Comparison of ENCODE assay signal across 8 mouse cellular contexts in the genomic region with DNA sequence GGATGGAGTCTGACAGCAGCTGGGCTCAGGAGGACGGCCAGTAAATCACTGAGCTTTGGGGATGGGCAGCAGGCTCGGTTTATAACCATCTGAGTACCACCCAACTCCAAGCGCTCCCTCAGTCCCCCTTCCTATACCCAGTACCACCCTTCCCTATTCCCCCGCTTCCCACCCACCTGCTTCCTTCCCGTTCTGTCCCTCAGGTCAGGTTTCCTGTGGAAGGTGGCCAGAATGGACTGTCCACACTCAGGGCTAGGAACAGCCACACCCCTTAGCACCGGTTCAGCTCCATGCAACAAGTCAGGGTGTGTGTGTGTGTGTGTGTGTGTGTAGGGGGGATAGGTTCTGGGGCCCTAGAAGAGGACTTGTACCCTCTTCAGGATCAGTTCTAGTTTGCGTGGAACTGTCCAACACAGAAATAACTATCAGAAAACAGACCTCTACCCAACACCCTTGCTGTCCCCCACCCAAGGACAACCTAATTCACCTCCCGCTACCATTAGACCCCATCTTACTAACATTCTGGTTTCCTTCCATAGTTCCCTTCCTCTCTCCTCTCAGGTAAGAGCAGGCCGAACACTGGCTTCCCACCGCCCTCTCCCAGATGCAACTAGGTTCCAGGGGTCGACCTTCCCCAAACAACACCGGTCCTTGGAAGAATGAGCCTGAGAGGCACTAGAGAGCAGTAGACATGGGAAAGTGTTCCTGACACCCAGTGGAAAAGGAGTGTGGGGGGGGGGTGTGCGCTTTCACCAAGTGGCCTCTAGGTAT. TPM values are rescaled to one million over a fixed set of nuclear protein-coding genes. Genes with fewer than 3 reads are reported as not detected.
DNase-seq lines count a peak whose midpoint lies in the region; ATAC-seq and TF ChIP-seq lines count a peak whose summit lies in the region.

No protein-coding gene starts in this region.

- peaks cover 42% of the 10 kb centered on the region for H3K4me1 ChIP-seq in G1E (ENCODE audit: insufficient read depth, low read depth, low read length)
- peaks cover 24% of the 10 kb centered on the region for H3K4me1 ChIP-seq in heart, embryonic 13.5 days
- peaks cover 8% of the 10 kb centered on the region for H3K4me1 ChIP-seq in neural tube, embryonic 14.5 days (ENCODE audit: control insufficient read depth, insufficient read depth, low read length)

- peaks cover 30% of the 10 kb centered on the region for H3K27me3 ChIP-seq in G1E (ENCODE audit: insufficient read depth, low read length)
- peaks cover 44% of the 10 kb centered on the region for H3K27me3 ChIP-seq in heart, embryonic 13.5 days (replicated peaks)
- H3K27me3 ChIP-seq in neural tube, embryonic 14.5 days (ENCODE audit: control insufficient read depth, insufficient read depth, low read length) = no peaks in the 10 kb centered on the region

- no peak for TF ChIP-seq CTCF in G1E (IDR thresholded peaks at IDR 0.05; ENCODE audit: low read depth, low read length)

- H3K4me3 ChIP-seq in G1E (ENCODE audit: low read depth, low read length) = peak overlapping the region; percentile 75; the same call in 1 of the 2 replicates
- H3K4me3 ChIP-seq in heart, embryonic 13.5 days = peak overlapping the region; percentile 81
- peak overlapping the region; percentile 61 for H3K4me3 ChIP-seq in neural tube, embryonic 14.5 days (ENCODE audit: low read depth, low read length)

- H3K9me3 ChIP-seq in G1E (replicated peaks) = no peaks in the 10 kb centered on the region
- no peaks in the 10 kb centered on the region for H3K9me3 ChIP-seq in heart, embryonic 13.5 days
- H3K9me3 ChIP-seq in neural tube, embryonic 14.5 days (ENCODE audit: control insufficient read depth, low read length) = no peaks in the 10 kb centered on the region

- 31% methylated on average over 13 of the region's 13 CpGs for WGBS in heart, embryonic 13.5 days
- 28% methylated on average over 13 of the region's 13 CpGs for WGBS in neural tube, embryonic 14.5 days

- H3K4me2 ChIP-seq in heart, embryonic 13.5 days = peak overlapping the region; percentile 95
- peak overlapping the region; percentile 78 for H3K4me2 ChIP-seq in neural tube, embryonic 14.5 days (ENCODE audit: low read depth, low read length)

- peak overlapping the region; percentile 69; the same call in 1 of the 2 replicates for H3K27ac ChIP-seq in heart, embryonic 13.5 days (replicated peaks)
- no peak overlapping the region for H3K27ac ChIP-seq in neural tube, embryonic 14.5 days (ENCODE audit: low read depth, low read length)

- no peak for ATAC-seq in G1E (ENCODE audit: extremely low read depth, insufficient number of reproducible peaks, low FRiP score, poor library complexity, severe bottlenecking)
- ATAC-seq in heart, embryonic 13.5 days (ENCODE audit: extremely low read depth, insufficient number of reproducible peaks, low FRiP score, low TSS enrichment) = no peak
- ATAC-seq in neural tube, embryonic 14.5 days (ENCODE audit: low read depth) = no peak; the same call in 1 of the 2 replicates

- peaks cover 28% of the 10 kb centered on the region for H3K36me3 ChIP-seq in G1E (replicated peaks)
- no peaks in the 10 kb centered on the region for H3K36me3 ChIP-seq in heart, embryonic 13.5 days
- no peaks in the 10 kb centered on the region for H3K36me3 ChIP-seq in neural tube, embryonic 14.5 days (ENCODE audit: control insufficient read depth, insufficient read depth, low read length)

- H3K9ac ChIP-seq in heart, embryonic 13.5 days = peak overlapping the region; percentile 94
- H3K9ac ChIP-seq in neural tube, embryonic 14.5 days (replicated peaks; ENCODE audit: low read depth, low read length) = peak overlapping the region; percentile 83

- peak; percentile 41 to 52 for DNase-seq in adrenal gland, adult (ENCODE audit: inconsistent age in 2 of 2, low spot score in 1 of 2)
- no peak for DNase-seq in adrenal gland, postnatal 4 days (ENCODE audit: low spot score in 2 of 2)
- DNase-seq in G1E (ENCODE audit: low spot score) = no peak
- peak; percentile 33 to 37 for DNase-seq in kidney, postnatal 4 days
- no peak for DNase-seq in embryo, embryonic 11 days
- DNase-seq in left cerebral cortex, adult 18-20 months (ENCODE audit: low spot score in 2 of 2) = no peak

RNA-seq across cellular contexts. Expression of a gene that starts 0.4 kb away (rescaled TPM):
- 1 to 10 TPM; 1.5 to 1.7 TPM for total RNA-seq in adrenal gland, postnatal 4 days (2021)
- total RNA-seq in G1E (2014; fragmentation: Nextera tagmentation) (not detected in 2 replicates), G1E (2017) (0.12 and 0.71 TPM in 2 replicates)
- 0.21 and 0.44 TPM in 2 replicates for polyA plus RNA-seq in G1E (2012)
- 0.15 and 0.27 TPM in 2 replicates for polyA plus RNA-seq in heart, embryonic 13.5 days (2015; fragmentation: Nextera tagmentation; extraction: Ambion mirVana)
- 2.0 and 7.7 TPM in 2 replicates for polyA plus RNA-seq in neural tube, embryonic 14.5 days (2014; fragmentation: Nextera tagmentation; extraction: Ambion mirVana)
- 1 to 10 TPM; 4.1 to 5.3 TPM for total RNA-seq in left cerebral cortex, adult 18-20 months (2021)

RNA-seq across cellular contexts. Expression of a gene that starts 0.7 kb away (rescaled TPM):
- total RNA-seq in adrenal gland, postnatal 4 days (2021) = 1 to 10 TPM; 1.4 to 2.6 TPM
- total RNA-seq in G1E (2014; fragmentation: Nextera tagmentation) (not detected in 2 replicates), G1E (2017) (1.2 TPM in 1 of 2 replicates, not detected in the other)
- polyA plus RNA-seq in G1E (2012) = 3.4 and 3.5 TPM in 2 replicates
- 0.43 and 0.78 TPM in 2 replicates for polyA plus RNA-seq in heart, embryonic 13.5 days (2015; fragmentation: Nextera tagmentation; extraction: Ambion mirVana)
- 0.68 and 4.4 TPM in 2 replicates for polyA plus RNA-seq in neural tube, embryonic 14.5 days (2014; fragmentation: Nextera tagmentation; extraction: Ambion mirVana)
- 1 to 10 TPM; 2.5 to 4.5 TPM for total RNA-seq in left cerebral cortex, adult 18-20 months (2021)

RNA-seq across cellular contexts. Expression of a gene that starts 5.0 kb away (rescaled TPM):
- total RNA-seq in adrenal gland, postnatal 4 days (2021) = 10 to 100 TPM in 1 of 2 experiments, 1 to 10 TPM in 1; 9.3 to 12.4 TPM
- 1.5 and 2.1 TPM in 2 replicates for total RNA-seq in G1E (2014; fragmentation: Nextera tagmentation)
- 1.6 and 2.1 TPM in 2 replicates for total RNA-seq in G1E (2017)
- 2.0 and 3.0 TPM in 2 replicates for polyA plus RNA-seq in G1E (2012)
- 3.2 and 4.1 TPM in 2 replicates for polyA plus RNA-seq in heart, embryonic 13.5 days (2015; fragmentation: Nextera tagmentation; extraction: Ambion mirVana)
- polyA plus RNA-seq in neural tube, embryonic 14.5 days (2014; fragmentation: Nextera tagmentation; extraction: Ambion mirVana) = 33.3 and 41.9 TPM in 2 replicates
- total RNA-seq in left cerebral cortex, adult 18-20 months (2021) = 10 to 100 TPM; 32.2 to 37.0 TPM

RNA-seq across cellular contexts. Expression of a gene that starts 5.7 kb away (rescaled TPM):
- 100 to 1,000 TPM; 189 to 203 TPM for total RNA-seq in adrenal gland, postnatal 4 days (2021)
- total RNA-seq in G1E (2014; fragmentation: Nextera tagmentation) (343 and 409 TPM in 2 replicates), G1E (2017) (55.4 and 69.9 TPM in 2 replicates)
- polyA plus RNA-seq in G1E (2012) = 258 and 272 TPM in 2 replicates
- 308 and 313 TPM in 2 replicates for polyA plus RNA-seq in heart, embryonic 13.5 days (2015; fragmentation: Nextera tagmentation; extraction: Ambion mirVana)
- polyA plus RNA-seq in neural tube, embryonic 14.5 days (2014; fragmentation: Nextera tagmentation; extraction: Ambion mirVana) = 296 and 305 TPM in 2 replicates
- total RNA-seq in left cerebral cortex, adult 18-20 months (2021) = 100 to 1,000 TPM; 205 to 227 TPM

RNA-seq across cellular contexts. Expression of a gene that starts 32.8 kb away (rescaled TPM):
- total RNA-seq in adrenal gland, postnatal 4 days (2021) = not detected
- total RNA-seq in G1E (2014; fragmentation: Nextera tagmentation) = not detected in 2 replicates
- not detected in 2 replicates for total RNA-seq in G1E (2017)
- polyA plus RNA-seq in G1E (2012) = not detected in 2 replicates
- 0.17 and 0.24 TPM in 2 replicates for polyA plus RNA-seq in heart, embryonic 13.5 days (2015; fragmentation: Nextera tagmentation; extraction: Ambion mirVana)
- polyA plus RNA-seq in neural tube, embryonic 14.5 days (2014; fragmentation: Nextera tagmentation; extraction: Ambion mirVana) = not detected in 2 replicates
- total RNA-seq in left cerebral cortex, adult 18-20 months (2021) = not detected

Comparison
In these comparisons a context has a peak if more than half of its experiments do, and no peak if none do; other contexts are left out.
1. DNase-seq: peak in adrenal gland, adult (2 of 2) and kidney, postnatal 4 days (2 of 2); none in adrenal gland, postnatal 4 days (0 of 2), G1E (single experiment), embryo, embryonic 11 days (single experiment) and left cerebral cortex, adult 18-20 months (0 of 2).
2. Peak in every context shown above with its lines, with median percentiles within 50 percentile points of each other: H3K4me3 ChIP-seq.